ENCODE assay signal across 15 mouse cellular contexts in genomic region chr19:42389574-42389973, GRCm38 (mm10). TPM values are rescaled to one million over a fixed set of nuclear protein-coding genes. Genes with fewer than 3 reads are reported as not detected.
DNase-seq lines count a peak whose midpoint lies in the region.
"Had no signal": no experiment of that assay in that cellular context is flagged by ENCODE, and none has a peak within 500 bp of the region (broad histone marks: within the 10 kb centered on the region; RNA-seq: fewer than 3 reads in every experiment).

No protein-coding gene starts in this region.

- peak; percentile 50 for DNase-seq in layer of hippocampus, adult 11-12 months (ENCODE audit: low spot score)
- DNase-seq in layer of hippocampus, adult 9-10 months (ENCODE audit: low spot score): no peak
- peak; percentile 52 to 56 for DNase-seq in right cerebral cortex, adult 2 months (ENCODE audit: low spot score in 2 of 2)
- DNase-seq in right cerebral cortex, postnatal 4 days: no peak
- peak; percentile 63 for DNase-seq in layer of hippocampus, postnatal 36 days
- no peak for DNase-seq in urinary bladder, adult 18-20 months (ENCODE audit: low spot score in 2 of 2)
- DNase-seq: adrenal gland, adult 8-10 months; adrenal gland, postnatal 25 days; cerebellum, adult 18-20 months; cerebellum, adult 9-10 months; forebrain, postnatal 0 days; gastrocnemius, postnatal 25 days; heart, adult 18-20 months; heart, postnatal 10 days; heart, postnatal 36 days had no signal

RNA-seq across cellular contexts. Expression of gene Crtac1, which starts 42.0 kb away (rescaled TPM):
- 100 to 1,000 TPM in 1 of 2 experiments, 10 to 100 TPM in 1; 85.5 to 105 TPM for total RNA-seq in layer of hippocampus, postnatal 36 days (2021)
- total RNA-seq: heart, adult 18-20 months; heart, postnatal 36 days had no signal

Comparison
In these comparisons a context has a peak if more than half of its experiments do, and no peak if none do; other contexts are left out.
1. DNase-seq: peak in layer of hippocampus, adult 11-12 months (single experiment), right cerebral cortex, adult 2 months (2 of 2) and layer of hippocampus, postnatal 36 days (2 of 2); none in layer of hippocampus, adult 9-10 months (single experiment), right cerebral cortex, postnatal 4 days (single experiment) and urinary bladder, adult 18-20 months (0 of 2).